Mouse (Mus musculus): Measurements from ENCODE around the gene Kcnj12.

The Kcnj12 gene

DNA sequence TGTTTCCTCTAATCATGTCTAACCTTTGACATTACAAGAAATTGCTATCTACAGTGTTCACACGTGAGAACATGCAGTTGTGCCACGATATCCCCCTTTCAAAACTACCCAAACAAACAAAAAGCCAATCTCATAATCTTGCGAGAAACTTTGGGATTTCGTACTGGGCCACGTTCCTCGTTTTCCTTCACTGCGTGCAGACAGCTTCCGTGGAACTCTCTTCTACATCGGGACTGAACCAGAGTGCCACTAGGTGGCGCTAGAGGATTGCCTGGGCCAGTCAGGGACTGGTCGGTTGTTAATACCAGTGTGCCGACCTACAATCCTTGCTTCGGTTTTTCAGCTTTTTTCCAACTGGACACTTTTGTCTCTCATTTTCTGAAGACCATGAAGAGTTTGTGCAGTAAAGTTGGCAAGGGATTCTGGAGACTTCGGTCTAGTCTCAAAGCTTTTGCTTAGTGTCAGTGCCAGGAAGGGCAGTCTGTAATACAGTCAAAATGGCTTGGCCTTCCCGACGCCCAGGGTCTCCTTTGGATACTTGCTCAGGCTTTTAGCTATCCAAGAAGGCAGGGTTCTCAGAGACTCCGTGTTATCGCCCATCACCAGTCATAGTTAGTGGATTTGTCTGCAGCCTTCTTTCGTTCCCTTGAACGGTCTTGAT, 82.0 kb downstream of the Kcnj12 start:
- in situ Hi-C loops (cut with MboI; ENCODE audit: low sequenced_read_pairs): no loop called here

- in situ Hi-C loops (cut with MboI; ENCODE audit: low sequenced_read_pairs): no loop called here
Measured at GRCm38 (mm10) chr11:61108911-61109361, 86.6 kb downstream of the Kcnj12 start.

DNA sequence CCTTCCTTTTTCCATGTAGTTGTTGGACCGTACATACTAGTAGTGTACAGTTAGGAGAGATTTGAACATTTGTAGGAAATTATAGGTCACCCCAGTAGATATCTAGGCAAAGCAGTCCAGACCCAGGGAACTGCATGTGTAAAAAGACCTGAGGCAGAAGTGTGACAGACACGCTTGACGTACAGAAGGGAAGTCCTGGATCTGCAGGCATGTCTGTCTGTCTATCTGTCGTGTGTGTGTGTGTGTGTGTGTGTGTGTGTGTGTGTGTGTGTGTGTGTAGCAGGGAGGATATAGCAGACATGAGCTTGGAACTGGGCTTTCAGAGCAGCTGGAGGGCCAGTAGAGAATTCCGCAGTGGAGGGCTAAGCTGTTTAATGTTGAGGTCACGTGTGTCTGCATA, 87.3 kb downstream of the Kcnj12 start:
- in situ Hi-C loops (cut with MboI; ENCODE audit: low sequenced_read_pairs): no loop called here

DNA sequence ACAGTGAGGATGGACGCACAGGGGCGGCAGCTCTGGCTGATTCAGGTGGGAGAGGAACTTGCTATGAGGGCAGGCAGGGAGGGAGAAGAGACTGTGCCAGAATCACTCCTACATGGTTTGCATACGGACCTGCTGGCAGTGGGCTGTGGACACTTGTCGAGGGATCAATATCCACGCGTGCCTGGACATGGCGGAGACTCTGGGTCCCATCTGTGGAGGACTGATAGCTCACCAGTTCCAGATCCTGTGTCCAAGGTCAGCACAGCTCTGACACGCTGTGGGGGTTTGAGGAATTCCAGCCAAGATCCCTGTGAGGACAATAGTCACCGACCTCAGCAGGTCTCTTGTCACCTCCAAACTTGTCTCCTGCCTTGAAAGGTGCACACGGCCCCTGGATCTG, 87.7 kb downstream of the Kcnj12 start:
- in situ Hi-C loops (cut with MboI; ENCODE audit: low sequenced_read_pairs): no loop called here

GRCm38 (mm10) chr11:61110928-61111327, 88.6 kb downstream of the Kcnj12 start:
- in situ Hi-C loops (cut with MboI; ENCODE audit: low sequenced_read_pairs): no loop called here

GRCm38 (mm10) chr11:61111472-61111871, 89.1 kb downstream of the Kcnj12 start:
- in situ Hi-C loops (cut with MboI; ENCODE audit: low sequenced_read_pairs): no loop called here

GRCm38 (mm10) chr11:61112323-61112995, 90.1 kb downstream of the Kcnj12 start:
- in situ Hi-C loops (cut with MboI; ENCODE audit: low sequenced_read_pairs): no loop called here

- in situ Hi-C loops (cut with MboI; ENCODE audit: low sequenced_read_pairs): no loop called here
Measured at GRCm38 (mm10) chr11:61116226-61116625, 93.9 kb downstream of the Kcnj12 start.

DNA sequence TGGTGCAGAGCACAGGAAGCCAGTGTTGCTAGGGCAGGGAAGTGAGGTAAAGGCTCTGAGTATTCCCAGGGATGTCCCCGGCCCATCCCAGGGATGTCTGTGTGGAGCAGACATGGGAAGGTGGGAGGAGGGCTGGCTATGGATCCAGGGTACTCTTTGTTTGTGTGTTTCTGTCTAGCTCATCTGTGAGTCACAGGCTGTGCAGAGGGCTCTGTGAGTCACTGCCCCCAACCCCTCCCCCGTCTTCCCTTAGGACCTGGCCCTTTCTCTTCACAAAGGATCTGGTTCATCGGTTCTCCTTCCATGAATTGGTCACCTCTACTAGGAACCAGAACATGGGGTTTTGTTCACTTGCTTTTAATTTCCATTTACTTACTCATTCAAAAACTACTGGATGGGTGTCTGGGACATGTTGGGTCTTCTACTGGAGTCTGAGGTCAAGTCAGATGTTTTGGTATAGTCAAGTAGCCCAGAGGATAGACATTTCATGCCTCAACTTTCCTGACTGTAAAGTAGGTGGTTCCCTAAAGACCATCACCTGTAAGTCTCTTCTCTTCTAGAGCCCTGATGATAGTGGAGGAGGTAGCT, 97.7 kb downstream of the Kcnj12 start:
- in situ Hi-C loops (cut with MboI; ENCODE audit: low sequenced_read_pairs): no loop called here

Data from CH12F3 (cell line).